Mouse (Mus musculus) MEL (cell line): ENCODE results near the gene Dpyd. TPM values are rescaled to one million over a fixed set of nuclear protein-coding genes. Genes with fewer than 3 reads are reported as not detected.

ENCODE experiments used
- DNase-seq: peaks from one replicate; pipeline ENCODE4 v3.0.0; 2011; ENCODE audit warnings: low read depth, low spot score
- H3K27ac ChIP-seq: 2 replicates; pipeline ENCODE4 v1.5.1; 2012; ENCODE audit warnings: low read depth, mild to moderate bottlenecking, control low read depth, low read length, moderate library complexity; ENCODE audit not compliant: control insufficient read depth
- H3K27me3 ChIP-seq, 2 experiments: fragments of 150-350 bp in 1 of 2; sonication (generic) in 1 of 2; 2 replicates each; pipeline ENCODE4 v1.6.1; 2012; ENCODE audit warnings: low read length in 2 of 2, mild to moderate bottlenecking in 2 of 2, improper control_type of control experiment in 1 of 2, moderate library complexity in 1 of 2; ENCODE audit not compliant: insufficient read depth in 2 of 2, control insufficient read depth in 1 of 2
- H3K36me3 ChIP-seq, 2 experiments: 2 replicates each; pipeline ENCODE4 v1.6.1; 2012 to 2014; ENCODE audit warnings: low read length in 2 of 2, improper control_type of control experiment in 1 of 2, inconsistent platforms in 1 of 2, mild to moderate bottlenecking in 1 of 2; ENCODE audit not compliant: insufficient read depth in 2 of 2, control insufficient read depth in 1 of 2
- H3K4me1 ChIP-seq, 2 experiments: fragments of 150-350 bp in 1 of 2; sonication (generic) in 1 of 2; 2 replicates each; pipeline ENCODE4 v1.6.1; 2012; ENCODE audit warnings: low read length in 2 of 2, improper control_type of control experiment in 1 of 2, mild to moderate bottlenecking in 1 of 2; ENCODE audit not compliant: insufficient read depth in 2 of 2, control insufficient read depth in 1 of 2
- H3K4me3 ChIP-seq, 2 experiments: fragments of 150-350 bp in 1 of 2; sonication (generic) in 1 of 2; 2 replicates each; pipeline ENCODE4 v1.5.1; 2012; ENCODE audit warnings: low read depth in 2 of 2, low read length in 2 of 2, mild to moderate bottlenecking in 2 of 2, moderate library complexity in 2 of 2, control low read depth in 1 of 2, improper control_type of control experiment in 1 of 2; ENCODE audit not compliant: control insufficient read depth in 1 of 2, insufficient read depth in 1 of 2
- H3K79me2 ChIP-seq: 2 replicates; pipeline ENCODE4 v1.6.1; 2012; ENCODE audit warnings: mild to moderate bottlenecking, low read length, moderate library complexity; ENCODE audit not compliant: control insufficient read depth, poor library complexity, insufficient read depth
- H3K9ac ChIP-seq: 2 replicates; pipeline ENCODE4 v1.6.1; 2012; ENCODE audit warnings: low read depth, mild to moderate bottlenecking, control low read depth, low read length, moderate library complexity; ENCODE audit not compliant: control insufficient read depth, poor library complexity, severe bottlenecking
- H3K9me3 ChIP-seq: fragments of 150-350 bp; sonication (generic); replicated peaks from 2 replicates; pipeline ENCODE4 v1.6.1; 2012; ENCODE audit warnings: mild to moderate bottlenecking, low read length, improper control_type of control experiment, moderate library complexity; ENCODE audit not compliant: insufficient read depth
- CTCF ChIP-seq, 3 experiments: IDR thresholded peaks in 2 of 3; conservative IDR thresholded peaks in 1 of 3; 2 replicates each; pipeline ENCODE4 v1.5.1; 2011 to 2012; ENCODE audit warnings: low read length in 3 of 3, low read depth in 2 of 3, mild to moderate bottlenecking in 2 of 3, improper control_type of control experiment in 1 of 3, inconsistent platforms in 1 of 3, mixed read lengths in 1 of 3, moderate library complexity in 1 of 3; ENCODE audit not compliant: control insufficient read depth in 1 of 3, insufficient read depth in 1 of 3, poor library complexity in 1 of 3, severe bottlenecking in 1 of 3
- E2F4 ChIP-seq: IDR thresholded peaks from 2 replicates; pipeline ENCODE4 v1.6.1; 2011; ENCODE audit warnings: low read depth, low read length, improper control_type of control experiment, borderline replicate concordance
- GABPA ChIP-seq: IDR thresholded peaks from 2 replicates; pipeline ENCODE4 v1.6.1; 2012; ENCODE audit warnings: low read depth, mild to moderate bottlenecking, inconsistent platforms, low read length, improper control_type of control experiment, moderate library complexity
- GATA1 ChIP-seq: IDR thresholded peaks from 2 replicates; pipeline ENCODE4 v1.6.1; 2011; ENCODE audit warnings: low read depth, low read length, improper control_type of control experiment
- HCFC1 ChIP-seq: IDR thresholded peaks from 2 replicates; pipeline ENCODE4 v1.6.1; 2012; ENCODE audit warnings: low read depth, mild to moderate bottlenecking, inconsistent platforms, low read length, improper control_type of control experiment, moderate library complexity
- MAX ChIP-seq: IDR thresholded peaks from 2 replicates; pipeline ENCODE4 v1.6.1; 2011; ENCODE audit warnings: low read length, improper control_type of control experiment
- MXI1 ChIP-seq: IDR thresholded peaks from 2 replicates; pipeline ENCODE4 v1.6.1; 2011; ENCODE audit warnings: mild to moderate bottlenecking, low read depth, low read length, improper control_type of control experiment
- MYC ChIP-seq: IDR thresholded peaks from 2 replicates; pipeline ENCODE4 v1.6.1; 2011; ENCODE audit warnings: low read depth, mild to moderate bottlenecking, low read length, improper control_type of control experiment, moderate library complexity
- NELFE ChIP-seq: IDR thresholded peaks from 2 replicates; pipeline ENCODE4 v1.6.1; 2011; ENCODE audit warnings: low read depth, low read length, improper control_type of control experiment
- NRF1 ChIP-seq: IDR thresholded peaks from 2 replicates; pipeline ENCODE4 v1.6.1; 2014; ENCODE audit warnings: low read depth, mild to moderate bottlenecking, inconsistent platforms, low read length, improper control_type of control experiment, moderate library complexity; ENCODE audit not compliant: poor library complexity, insufficient read depth, severe bottlenecking
- POLR2A ChIP-seq, 2 experiments: IDR thresholded peaks; 2 replicates each; pipeline ENCODE4 v1.6.1; 2011 to 2012; ENCODE audit warnings: low read length in 2 of 2, mild to moderate bottlenecking in 2 of 2, control low read depth in 1 of 2, improper control_type of control experiment in 1 of 2, low read depth in 1 of 2, moderate library complexity in 1 of 2; ENCODE audit not compliant: control insufficient read depth in 1 of 2, insufficient read depth in 1 of 2, poor library complexity in 1 of 2
- POLR2AphosphoS2 ChIP-seq: IDR thresholded peaks from 2 replicates; pipeline ENCODE4 v1.6.1; 2011; ENCODE audit warnings: low read length, improper control_type of control experiment
- RAD21 ChIP-seq: IDR thresholded peaks from 2 replicates; pipeline ENCODE4 v1.6.1; 2011; ENCODE audit warnings: mild to moderate bottlenecking, low read depth, low read length, improper control_type of control experiment
- RCOR1 ChIP-seq: IDR thresholded peaks from 2 replicates; pipeline ENCODE4 v1.6.1; 2012; ENCODE audit warnings: low read depth, mild to moderate bottlenecking, inconsistent platforms, low read length, improper control_type of control experiment
- UBTF ChIP-seq: IDR thresholded peaks from 2 replicates; pipeline ENCODE4 v1.6.1; 2012; ENCODE audit warnings: low read depth, mild to moderate bottlenecking, inconsistent platforms, low read length, improper control_type of control experiment, moderate library complexity, borderline replicate concordance; ENCODE audit not compliant: insufficient read depth
- USF2 ChIP-seq, 2 experiments: IDR thresholded peaks; 2 replicates each; pipeline ENCODE4 v1.6.1; 2011 to 2012; ENCODE audit warnings: improper control_type of control experiment in 2 of 2, low read length in 2 of 2, borderline replicate concordance in 1 of 2, inconsistent platforms in 1 of 2, low read depth in 1 of 2, mild to moderate bottlenecking in 1 of 2; ENCODE audit not compliant: insufficient read depth in 1 of 2
- ZMIZ1 ChIP-seq: IDR thresholded peaks from 2 replicates; pipeline ENCODE4 v1.6.1; 2012; ENCODE audit warnings: low read depth, mild to moderate bottlenecking, inconsistent platforms, low read length, improper control_type of control experiment, moderate library complexity
- polyA plus RNA-seq, 2 experiments: library from polyadenylated mRNA; stranded (reverse) in 1 of 2; unstranded in 1 of 2; fragments of >175 nt in 1 of 2; fragments of >200 nt in 1 of 2; gene quantifications; 2 replicates each; pipeline versions ENCODE4 v1.2.1 to v1.2.4; 2012; ENCODE audit warnings: low replicate concordance in 2 of 2, low read depth in 1 of 2; ENCODE audit not compliant: insufficient read length in 2 of 2, insufficient read depth in 1 of 2, missing spikeins in 1 of 2
- total RNA-seq: library from RNA; depleted of rRNA; stranded (reverse); fragments of 300-350 nt; gene quantifications from 2 replicates; pipeline ENCODE4 v1.2.3, GENCODE M21; 2012

Dpyd gene
- total and polyA plus RNA-seq, 3 experiments, result not detected

DNA sequence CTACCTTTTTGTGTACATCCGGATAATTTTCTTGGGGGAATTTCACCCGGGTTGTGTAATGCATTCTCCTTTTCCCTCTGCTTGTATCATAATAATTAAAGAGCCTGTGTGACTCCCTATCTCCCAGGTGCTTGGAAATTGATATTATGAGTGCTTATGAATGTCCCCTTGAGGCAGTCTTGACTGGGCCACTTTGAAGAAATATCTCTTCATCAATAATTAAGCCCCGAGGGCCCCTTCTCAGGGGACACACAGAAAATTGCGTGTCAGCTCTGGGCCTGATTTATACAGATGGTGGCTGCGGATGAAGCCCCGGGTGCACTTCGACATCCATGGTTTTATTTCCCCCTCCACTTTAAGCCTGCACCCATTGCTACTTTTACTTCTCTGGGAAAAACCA, 8.3 kb downstream of the Dpyd start:
- H3K27ac ChIP-seq, result no peak overlapping the region
- no peak for TF ChIP-seq HCFC1
- no peak for TF ChIP-seq NRF1
- TF ChIP-seq GATA1, result no peak
- TF ChIP-seq ZMIZ1, result no peak
- no peak for TF ChIP-seq UBTF
- no peak for TF ChIP-seq POLR2A (IDR thresholded peaks at IDR 0.05; ENCODE audit: control insufficient read depth in 1 of 2, insufficient read depth in 1 of 2, low read depth in 1 of 2, low read length in 2 of 2, poor library complexity in 1 of 2)
- TF ChIP-seq MAX, result no peak
- no peak for TF ChIP-seq RAD21
- TF ChIP-seq POLR2AphosphoS2, result no peak
- no peaks in the 10 kb centered on the region for H3K4me1 ChIP-seq
- no peaks in the 10 kb centered on the region for H3K79me2 ChIP-seq
- H3K9ac ChIP-seq, result no peak overlapping the region
- H3K27me3 ChIP-seq, result no peaks in the 10 kb centered on the region
- no peaks in the 10 kb centered on the region for H3K9me3 ChIP-seq
- no peak for DNase-seq
- H3K36me3 ChIP-seq, result no peaks in the 10 kb centered on the region
- H3K4me3 ChIP-seq, result no peak overlapping the region

DNA sequence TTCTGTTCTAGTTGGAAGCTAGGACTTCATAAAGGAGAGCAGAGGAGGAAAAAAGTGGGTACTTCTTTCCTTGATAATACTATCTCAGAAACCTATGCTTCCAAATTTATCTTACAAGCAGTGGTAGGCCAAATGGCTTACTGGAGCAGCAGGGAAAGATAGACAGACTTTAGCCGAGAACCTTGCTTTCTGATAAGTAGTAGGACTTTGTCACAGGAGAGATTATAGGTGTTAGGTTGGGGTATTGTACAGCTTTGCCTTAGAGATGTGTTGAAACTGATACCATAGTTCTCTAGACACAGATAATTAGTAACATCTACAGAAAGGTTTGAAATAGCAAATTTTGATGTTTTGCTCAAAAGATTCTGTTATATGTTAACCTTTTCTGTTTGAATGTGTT, 28.6 kb downstream of the Dpyd start:
- Histone ChIP-seq H3K27me3 (no peaks in the 10 kb centered on the region), H3K9ac (no peak overlapping the region), H3K27ac (no peak overlapping the region), H3K4me3 (no peak overlapping the region), H3K4me1 (no peaks in the 10 kb centered on the region), H3K9me3 (no peaks in the 10 kb centered on the region), H3K79me2 (no peaks in the 10 kb centered on the region), H3K36me3 (no peaks in the 10 kb centered on the region)
- no peak for TF ChIP-seq GABPA
- no peak for TF ChIP-seq USF2 (IDR thresholded peaks at IDR 0.05; ENCODE audit: borderline replicate concordance in 1 of 2, insufficient read depth in 1 of 2, low read depth in 1 of 2, low read length in 2 of 2)
- TF ChIP-seq NELFE, result no peak
- no peak for TF ChIP-seq RAD21
- no peak for TF ChIP-seq RCOR1
- TF ChIP-seq CTCF (IDR thresholded peaks at IDR 0.05 in 2 of 3, conservative IDR thresholded peaks at IDR 0.05 in 1 of 3; ENCODE audit: control insufficient read depth in 1 of 3, insufficient read depth in 1 of 3, low read depth in 2 of 3, low read length in 3 of 3, poor library complexity in 1 of 3, severe bottlenecking in 1 of 3), result no peak
- no peak for TF ChIP-seq MXI1
- TF ChIP-seq MYC, result no peak
- no peak for TF ChIP-seq E2F4
- no peak for DNase-seq
